Mouse (Mus musculus) NIH3T3 (cell line): ENCODE measurements around the gene Pcsk7.
A peak's percentile ranks its signal among the peaks of the same experiment; 100 is the strongest.

Experiments used
- DNase-seq: peaks from one replicate; pipeline ENCODE4 v3.0.0-alpha.2; 2012; ENCODE audit warnings: low read depth

Gene Pcsk7

DNA sequence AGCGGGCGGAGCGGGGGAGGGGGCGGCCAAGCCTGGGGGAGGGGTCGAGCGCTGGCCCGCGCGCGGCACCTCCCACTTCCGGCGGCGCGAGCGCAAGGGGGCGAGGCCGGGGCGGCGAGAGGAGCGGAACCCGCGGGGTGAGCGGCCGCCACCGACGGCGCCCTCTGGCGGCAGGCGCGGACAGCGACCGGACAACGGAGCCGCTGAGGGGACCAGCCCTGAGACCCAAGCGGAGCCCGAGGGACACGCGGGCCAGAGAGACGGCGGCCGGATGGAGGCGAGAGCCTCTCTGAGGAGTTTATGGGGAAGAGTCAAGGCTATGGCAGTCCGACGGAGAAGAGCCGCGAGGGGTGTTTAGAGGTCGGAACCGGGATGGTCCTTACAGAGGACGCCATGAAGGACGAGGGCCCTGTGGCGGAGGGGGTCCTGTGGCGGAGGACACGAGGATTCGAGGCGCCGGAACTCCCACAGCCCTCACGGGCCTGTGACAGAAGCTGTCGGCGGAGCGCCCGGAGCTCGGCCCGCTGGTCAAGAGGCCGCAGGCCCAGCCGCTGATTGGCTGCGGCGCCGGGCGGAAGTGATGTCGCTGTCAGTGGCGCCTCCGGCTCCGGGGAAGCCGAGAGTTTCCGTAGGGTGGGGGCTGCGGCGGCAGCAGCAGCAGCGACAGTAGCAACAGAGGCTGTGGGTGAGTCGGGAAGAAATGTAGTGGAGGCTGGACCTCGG lies at the start of gene Pcsk7, which contains the start of gene Rnf214:
Gene Pcsk7 (plus strand): TSS at position 143 of the 723 bp plus-strand sequence.
Gene Rnf214 (minus strand): TSS at position 557 of the 723 bp plus-strand sequence.
- DNase-seq, result peak; percentile 91

DNA sequence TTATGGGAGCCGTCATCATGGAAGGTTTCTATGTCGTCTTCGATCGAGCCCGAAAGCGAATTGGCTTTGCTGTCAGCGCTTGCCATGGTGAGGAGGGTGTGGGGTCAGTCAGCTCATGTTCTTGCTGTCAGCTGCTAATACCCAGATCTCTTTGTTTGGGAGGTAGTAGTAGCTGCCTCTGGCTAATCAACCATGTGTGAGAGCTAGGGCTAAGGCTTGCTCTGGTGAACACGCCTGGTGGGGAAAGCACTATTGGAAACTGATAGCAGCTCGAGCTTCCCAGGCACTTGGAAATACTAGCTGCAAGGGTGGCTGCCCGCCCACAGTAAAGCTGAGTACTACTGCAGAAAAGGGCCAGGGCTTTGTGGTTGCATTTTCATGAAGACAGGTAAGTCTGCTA lies 46.9 kb upstream of the Pcsk7 start:
- no peak for DNase-seq

DNA sequence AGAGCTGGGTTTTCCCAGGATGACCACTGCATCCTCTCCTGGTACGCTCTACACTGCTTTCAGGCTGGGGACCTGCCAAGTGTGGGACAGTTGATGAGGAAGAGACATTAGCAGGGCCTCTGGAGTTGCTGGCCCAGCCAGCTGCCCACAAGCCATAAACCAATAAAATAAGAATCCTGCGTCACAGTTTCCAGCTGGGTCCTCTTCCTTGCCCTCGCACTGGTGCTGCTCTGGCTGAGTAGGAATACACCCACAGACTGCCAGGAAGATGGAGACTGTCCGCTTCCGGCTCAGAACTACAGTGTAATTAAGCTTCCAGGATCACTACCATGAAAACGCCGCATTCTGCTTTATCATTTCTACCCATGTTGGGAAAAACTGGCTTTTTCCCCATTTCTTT lies 44.5 kb upstream of the Pcsk7 start:
- DNase-seq, result no peak

DNA sequence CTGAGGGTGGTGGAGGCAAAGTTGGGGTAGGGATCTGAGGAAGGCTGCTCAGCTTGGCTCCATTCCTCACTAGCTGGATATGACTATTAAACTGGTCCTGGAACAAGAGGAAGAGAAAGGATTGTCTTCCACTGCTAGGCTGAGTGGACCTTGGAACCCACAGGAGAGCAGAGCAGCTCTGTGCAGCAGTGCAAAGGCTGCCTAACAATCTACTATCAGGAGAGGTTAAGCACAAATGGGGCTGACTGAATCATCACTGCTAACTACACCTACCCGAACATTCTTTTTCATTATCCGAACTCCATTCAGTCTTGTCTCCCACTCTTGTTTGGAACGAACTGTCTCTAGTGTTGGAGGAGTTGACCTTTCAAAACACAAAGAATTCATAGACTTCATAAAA lies 37.1 kb upstream of the Pcsk7 start:
- DNase-seq, result no peak

DNA sequence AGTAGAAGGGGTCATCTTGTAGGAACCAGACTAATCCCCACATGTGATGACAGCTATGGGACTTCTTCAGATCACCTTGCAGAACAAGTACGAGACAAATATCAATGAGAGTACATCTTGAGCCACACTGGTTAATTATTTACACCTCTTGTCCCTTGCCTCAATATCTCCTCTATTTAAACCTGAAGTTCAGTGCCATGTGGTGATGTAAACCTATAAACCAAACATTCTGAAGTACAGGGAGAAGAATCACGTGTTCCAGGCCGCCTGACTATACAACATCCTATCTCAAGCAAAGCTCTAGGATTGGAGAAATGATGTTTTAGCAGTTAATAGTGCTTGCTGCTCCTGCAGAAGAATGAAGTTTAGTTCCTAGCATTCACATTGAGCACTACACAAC lies 36.0 kb upstream of the Pcsk7 start:
- no peak for DNase-seq

DNA sequence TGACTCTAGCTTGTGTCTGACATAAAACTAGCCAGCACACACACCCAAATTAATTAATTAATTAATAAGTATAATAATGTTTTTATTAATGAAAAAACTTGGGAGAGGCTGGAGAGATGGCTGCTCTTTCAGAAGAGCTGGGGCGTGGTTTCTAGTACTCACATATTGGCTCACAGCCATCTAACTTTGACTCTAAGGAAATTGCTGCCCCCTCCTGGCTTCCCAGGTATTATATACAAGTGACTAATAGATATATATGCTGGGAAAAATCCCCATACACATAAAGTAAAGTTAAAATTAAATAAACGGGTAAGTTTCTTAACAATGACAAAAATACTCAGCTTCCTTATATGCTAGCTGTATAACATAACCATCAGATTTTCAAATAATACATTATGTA lies 28.4 kb upstream of the Pcsk7 start:
- peak; percentile 77 for DNase-seq

DNA sequence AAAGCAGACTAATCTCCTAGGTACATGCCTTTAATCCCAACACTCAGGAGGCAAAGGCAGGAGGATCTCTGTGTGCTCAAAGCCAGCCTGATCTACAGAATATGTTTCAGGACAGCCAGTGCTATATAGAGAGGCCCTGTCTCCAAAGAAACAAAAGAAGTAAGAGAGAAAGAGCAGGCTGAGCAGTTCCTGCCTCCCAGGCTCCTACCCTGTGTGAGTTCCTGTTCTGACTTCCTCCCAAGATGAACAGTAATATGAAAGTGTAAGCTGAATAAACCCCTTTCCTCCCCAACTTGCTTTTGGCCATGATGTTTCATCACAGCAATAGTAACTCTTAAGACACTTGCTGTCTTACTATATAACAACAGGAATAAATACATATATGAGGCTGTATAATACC lies 12.6 kb upstream of the Pcsk7 start:
- no peak for DNase-seq

DNA sequence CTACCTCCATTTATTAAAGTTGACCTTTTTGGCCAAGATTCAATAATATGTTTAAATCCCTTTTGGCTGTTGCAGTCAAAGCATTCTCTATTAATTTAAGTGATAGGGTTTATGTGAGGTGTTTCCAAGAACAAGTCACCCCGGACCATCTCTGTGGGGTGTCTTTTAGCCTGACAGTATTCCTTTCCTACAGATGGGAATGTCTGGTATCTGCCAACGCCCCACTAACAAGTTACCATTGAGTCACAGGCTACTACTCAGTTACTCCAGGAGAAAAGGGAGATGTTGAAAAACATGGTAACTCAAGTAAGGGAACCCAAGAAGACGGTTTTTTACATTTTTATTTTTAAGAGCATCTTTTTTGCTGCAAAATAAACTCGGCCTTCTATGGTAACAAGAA lies 1.1 kb upstream of the Pcsk7 start:
- DNase-seq, result no peak

DNA sequence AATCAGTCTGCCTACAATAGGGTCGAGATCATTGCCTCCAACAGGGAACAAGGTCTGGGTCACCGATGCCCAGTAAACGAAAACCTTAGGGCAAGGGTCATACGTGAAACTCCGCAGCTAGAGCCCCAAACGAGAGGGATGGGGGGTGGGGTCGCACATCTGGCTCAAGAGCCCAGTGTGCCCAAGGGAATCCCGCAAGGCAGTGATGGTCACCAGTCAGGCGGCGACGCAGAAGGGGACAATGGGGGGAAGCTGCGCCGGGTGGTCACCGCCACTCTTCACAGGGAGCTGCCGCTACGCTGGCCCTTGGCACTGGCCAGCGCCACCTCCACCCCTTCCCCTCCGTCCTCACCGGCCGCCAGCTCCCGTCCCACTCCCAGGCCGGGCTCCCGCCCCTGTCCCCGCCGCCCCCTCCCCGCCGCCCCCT lies 473 bp upstream of the Pcsk7 start:
- no peak for DNase-seq

DNA sequence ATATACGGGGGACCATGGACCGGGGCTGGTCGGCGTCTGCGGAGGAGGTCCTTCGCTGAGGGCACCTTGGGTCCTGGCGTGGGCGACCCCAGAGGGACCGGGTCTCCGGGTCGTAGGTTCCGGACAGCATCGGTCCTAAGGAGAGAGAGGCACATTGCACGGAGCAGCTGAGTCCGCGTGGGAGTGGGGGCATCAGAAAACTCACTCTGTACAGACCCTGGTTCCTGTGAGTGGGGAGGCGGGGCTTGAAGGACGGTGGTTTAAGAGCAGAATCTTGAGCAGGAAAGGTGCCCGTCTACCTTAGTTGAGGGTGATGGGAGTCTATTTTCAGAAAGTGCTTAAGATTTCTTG lies 756 bp downstream of the Pcsk7 start:
- peak; percentile 31 for DNase-seq

DNA sequence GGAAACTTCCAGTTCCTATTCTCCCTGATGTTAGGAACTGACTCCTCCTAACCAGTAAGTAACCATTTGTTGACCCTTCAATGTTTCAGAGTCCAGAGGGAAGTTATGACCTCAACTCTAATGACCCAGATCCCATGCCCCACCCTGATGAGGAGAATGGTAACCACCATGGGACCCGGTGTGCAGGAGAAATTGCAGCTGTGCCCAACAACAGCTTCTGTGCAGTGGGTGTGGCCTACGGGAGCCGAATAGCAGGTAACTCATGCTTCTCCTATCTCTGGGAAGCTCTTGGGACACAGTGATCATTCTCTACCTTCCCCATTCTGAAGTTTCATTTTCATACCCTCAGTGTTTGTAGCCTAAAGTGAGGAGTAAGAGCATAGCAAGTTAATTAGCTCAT lies 4.7 kb downstream of the Pcsk7 start:
- DNase-seq, result no peak

DNA sequence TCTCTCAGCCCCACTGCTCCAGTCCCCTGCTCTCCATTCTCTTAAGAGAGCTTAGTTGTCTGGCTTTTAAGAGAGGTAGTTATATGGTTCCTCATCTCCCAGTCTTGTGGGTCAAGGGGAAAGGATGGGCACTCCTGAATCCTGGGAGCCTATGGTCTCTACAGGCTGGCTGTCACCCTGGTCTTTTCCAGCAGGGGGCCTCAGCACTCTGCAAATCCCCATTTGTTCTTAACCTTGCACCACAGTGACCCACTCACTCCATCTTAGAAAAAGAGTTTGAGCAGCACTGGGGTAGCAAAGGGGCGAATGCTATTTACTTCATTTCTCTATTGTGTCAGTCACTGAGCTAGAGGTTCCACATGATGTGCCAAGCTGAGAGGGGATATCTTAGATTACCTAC lies 5.4 kb downstream of the Pcsk7 start:
- DNase-seq, result peak; percentile 68

DNA sequence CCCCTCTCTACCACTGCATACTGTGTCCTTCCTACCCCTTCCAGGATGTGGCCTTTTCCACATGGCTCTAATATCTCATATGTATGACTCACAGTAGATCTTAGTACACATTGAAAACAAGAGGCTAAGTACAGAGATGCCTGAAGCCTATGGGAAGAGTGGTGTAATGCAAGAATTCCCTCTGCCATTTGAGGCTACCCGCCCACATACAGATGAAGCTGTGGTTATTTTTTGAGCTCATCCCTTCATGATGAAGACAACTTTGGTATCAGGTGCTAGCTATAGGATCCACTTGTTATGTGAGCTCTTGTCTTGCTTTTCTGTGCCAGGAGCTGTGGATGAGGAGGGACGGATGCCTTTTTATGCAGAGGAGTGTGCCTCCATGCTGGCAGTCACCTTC lies 9.4 kb downstream of the Pcsk7 start:
- DNase-seq, result peak; percentile 6

DNA sequence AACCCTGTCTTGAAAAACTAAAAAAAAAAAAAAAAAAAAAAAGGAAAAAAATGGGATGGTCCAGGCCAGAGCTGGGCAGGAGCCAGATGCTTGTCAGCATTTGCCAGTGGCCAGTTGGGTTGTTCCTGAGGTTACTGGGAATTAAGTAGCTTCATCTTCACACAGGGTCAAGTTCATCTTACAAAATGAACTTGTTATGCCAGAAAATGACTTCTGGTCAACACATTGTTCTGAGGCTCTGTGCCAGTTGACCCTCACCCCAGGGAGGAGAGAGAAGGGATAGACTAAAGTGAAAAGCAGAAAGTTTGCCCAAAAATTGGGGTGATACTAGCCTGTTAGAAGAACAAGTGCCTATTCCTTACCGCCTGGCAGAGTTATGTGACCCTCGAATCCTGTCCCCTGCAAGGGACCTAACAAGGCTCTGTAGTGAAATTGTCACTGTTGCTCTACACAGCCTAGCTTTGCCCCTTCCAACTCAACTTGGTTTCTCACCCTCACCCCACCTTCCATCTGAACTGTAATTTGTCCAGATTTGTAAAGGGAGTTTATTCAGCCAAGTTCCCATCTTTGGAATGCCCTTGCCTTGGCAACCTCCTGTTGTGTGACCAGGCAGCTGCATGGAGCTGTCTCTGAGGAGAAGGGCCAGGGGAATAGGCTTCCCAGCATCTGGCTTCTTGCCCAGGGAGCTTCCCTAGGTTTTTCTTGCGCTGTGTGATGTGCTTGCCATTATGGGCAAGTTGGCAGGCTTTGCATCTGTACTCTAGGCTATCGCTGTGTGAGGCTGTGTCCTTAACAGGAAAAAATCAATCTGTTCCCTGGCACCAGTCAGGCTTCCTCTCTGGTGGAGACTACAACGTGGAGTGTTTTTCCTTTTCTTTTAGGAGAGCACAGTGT lies 11.0 kb downstream of the Pcsk7 start:
- DNase-seq, result peak; percentile 20

DNA sequence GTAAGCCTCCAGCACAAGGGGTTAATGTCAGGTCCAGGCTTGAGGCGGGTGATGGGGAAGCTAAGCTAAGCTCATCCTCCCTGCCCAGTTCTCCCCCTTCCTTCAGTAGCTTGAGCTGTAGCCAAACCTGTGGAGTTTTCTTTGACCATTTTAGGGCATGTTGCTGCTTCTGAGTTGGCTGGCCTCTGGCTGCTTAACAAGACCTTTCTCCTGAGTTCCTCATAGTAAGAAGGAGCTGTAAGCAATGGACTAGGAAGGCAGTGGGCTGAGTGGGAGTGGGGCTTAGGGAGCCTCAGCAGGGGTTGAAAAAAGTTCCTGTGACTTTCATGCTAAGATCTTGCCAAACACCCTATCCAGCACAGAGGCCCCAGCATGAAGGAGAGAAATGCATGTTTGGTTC lies 13.6 kb downstream of the Pcsk7 start:
- no peak for DNase-seq

DNA sequence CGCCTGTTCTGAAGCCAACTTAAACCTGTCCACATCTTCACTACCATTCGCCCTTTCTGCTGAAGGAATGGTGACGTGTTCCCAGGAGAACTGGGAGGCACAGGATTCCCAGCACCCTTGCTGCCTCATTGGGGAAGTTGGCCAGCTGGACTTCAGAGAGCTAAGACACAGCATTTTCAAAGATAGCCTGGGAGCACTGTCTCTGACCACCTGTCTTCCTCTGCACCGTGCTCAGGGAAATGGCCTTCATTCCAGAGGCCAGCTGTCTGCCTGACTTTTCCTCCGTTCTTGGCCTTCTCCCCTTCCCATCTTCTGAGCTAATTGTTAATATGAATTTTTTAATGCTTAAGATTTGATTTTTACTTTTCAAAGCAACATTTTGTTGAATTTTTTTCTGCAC lies 23.0 kb downstream of the Pcsk7 start:
- no peak for DNase-seq

DNA sequence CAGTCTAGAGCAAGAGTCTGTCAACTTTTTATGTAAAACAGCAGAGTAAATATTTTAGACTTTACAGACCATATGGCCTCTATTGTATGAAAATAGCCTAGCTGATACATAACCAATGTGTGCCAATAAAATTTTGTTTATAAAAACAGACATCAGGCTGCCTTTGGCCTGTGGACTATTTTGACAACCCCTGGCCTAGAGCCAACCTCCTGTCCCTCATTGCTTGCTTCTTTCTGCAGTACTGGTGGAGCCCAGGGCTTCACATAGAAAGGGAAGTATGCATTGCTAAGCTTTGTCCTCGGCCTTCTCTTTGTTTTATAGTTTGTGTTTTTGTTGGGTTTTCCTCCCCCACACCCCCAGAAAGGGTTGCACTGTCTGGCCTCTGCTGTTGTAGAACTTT lies 25.7 kb downstream of the Pcsk7 start:
- DNase-seq, result peak; percentile 40

DNA sequence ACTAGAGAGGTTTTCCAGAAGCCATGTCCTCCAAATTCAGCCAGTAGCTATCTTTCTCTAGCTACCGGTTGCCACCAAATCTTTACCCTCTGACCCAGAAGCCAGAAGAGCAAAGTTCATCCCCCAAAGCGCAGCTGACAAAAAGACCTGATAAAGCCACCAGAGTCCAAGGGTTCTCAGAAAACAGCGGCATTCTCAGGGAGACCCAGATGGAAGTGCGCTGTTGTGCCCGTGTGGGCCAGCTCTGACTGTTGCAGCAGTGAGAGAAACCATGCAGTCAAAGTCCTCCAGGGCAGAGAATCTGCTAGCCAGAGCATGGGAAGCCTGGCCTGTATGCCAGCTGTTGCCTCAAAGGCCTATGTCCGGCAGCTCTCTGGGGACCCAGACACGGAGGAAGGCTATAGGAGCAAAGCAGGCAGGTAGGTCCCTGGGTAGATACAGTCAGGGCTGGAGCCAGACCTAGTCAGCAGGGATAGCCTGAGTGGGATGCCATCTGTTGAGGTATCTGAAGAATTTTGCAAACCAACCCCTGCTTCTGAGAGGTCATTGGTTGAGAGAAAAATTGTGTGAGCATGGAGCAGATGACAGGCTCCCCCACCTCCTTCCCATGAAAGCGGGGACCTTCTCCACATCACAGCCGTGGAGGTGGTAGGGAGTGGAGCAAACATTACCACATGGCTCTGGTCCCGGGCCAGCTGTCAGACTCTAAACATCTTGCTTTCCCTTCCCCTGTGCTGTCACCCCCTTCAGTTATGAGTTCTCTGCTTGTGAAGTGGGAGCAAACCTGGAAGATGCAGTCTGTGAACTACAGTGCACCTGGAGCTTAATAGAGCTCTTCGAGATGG lies 26.5 kb downstream of the Pcsk7 start:
- peak; percentile 25 for DNase-seq

DNA sequence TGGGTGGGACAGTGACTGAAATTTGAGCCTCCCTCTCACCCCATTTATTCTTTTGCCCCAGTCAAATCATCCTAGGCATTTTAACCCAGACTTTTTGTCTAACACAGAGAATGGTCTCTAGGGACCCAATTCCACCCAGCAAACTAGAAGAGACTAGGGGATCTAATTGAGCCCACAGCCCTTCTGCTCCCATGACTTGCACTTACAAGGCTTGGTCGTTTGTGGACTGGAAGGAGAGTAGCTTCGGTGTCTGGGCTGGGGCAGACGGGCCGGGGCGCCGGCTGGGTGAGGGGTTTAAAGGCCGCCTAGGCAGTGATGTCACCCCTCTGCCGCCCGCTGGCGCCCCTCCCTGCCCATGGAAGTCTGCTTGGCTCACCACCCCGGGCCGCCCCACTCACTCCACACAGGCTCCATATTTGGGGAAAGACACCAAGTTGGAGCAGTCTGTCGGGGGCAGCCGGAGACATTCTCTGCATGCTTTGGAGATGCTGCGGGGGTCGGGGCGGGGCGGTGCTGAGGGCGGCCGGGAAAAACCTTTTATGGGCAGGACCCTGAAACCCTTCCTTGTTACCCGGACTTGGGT lies 29.4 kb downstream of the Pcsk7 start, which contains the start of gene Tagln:
Gene Tagln (minus strand): TSS at position 431 of the 583 bp plus-strand sequence.
- DNase-seq, result peak; percentile 73

DNA sequence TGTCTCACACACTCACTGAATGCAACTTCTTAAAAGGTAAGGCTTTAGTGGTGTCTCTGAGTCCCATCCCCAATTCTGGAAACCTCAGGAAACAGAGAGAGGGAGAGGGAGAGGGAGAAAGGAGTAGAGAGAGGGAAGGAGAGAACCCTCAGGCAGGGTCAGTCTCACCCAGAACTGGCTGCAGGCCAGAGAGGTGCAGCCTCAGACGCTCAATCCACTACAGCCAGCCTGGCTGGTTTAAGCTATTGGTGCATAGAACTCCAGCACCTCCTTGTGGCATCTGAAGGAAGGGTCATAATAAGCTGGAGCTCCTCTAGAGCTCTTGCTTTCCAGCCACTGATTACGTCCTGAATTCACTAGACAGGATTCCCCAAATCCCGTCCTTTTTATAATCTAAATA lies 30.6 kb downstream of the Pcsk7 start:
- DNase-seq, result peak; percentile 87

DNA sequence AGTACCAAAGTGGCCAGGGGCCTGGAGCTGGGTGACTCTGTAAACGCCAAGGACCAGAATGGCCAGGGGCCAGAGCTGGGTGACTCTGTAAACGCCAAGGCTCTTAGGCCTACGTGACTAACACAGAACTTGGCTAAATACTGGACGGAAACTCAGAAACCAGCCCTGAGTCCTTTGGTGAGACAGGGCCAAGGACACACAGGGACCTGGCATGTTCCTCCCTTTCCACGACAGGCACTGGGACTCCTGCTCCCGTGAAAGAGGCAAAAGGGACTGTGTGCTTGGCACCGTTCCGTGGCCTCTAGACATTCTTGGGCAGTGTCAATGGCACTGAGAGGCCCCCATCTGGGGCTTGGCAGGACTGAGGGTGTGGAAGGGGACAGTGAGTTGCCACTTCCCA lies 31.8 kb downstream of the Pcsk7 start:
- DNase-seq, result no peak
